Mouse (Mus musculus): ENCODE measurements around the gene Tctn1. TPM values are rescaled to one million over a fixed set of nuclear protein-coding genes. Genes with fewer than 3 reads are reported as not detected.

Tctn1 gene
- polyA plus RNA-seq, 1 experiment from 2014 or later: 6.1 TPM

DNA sequence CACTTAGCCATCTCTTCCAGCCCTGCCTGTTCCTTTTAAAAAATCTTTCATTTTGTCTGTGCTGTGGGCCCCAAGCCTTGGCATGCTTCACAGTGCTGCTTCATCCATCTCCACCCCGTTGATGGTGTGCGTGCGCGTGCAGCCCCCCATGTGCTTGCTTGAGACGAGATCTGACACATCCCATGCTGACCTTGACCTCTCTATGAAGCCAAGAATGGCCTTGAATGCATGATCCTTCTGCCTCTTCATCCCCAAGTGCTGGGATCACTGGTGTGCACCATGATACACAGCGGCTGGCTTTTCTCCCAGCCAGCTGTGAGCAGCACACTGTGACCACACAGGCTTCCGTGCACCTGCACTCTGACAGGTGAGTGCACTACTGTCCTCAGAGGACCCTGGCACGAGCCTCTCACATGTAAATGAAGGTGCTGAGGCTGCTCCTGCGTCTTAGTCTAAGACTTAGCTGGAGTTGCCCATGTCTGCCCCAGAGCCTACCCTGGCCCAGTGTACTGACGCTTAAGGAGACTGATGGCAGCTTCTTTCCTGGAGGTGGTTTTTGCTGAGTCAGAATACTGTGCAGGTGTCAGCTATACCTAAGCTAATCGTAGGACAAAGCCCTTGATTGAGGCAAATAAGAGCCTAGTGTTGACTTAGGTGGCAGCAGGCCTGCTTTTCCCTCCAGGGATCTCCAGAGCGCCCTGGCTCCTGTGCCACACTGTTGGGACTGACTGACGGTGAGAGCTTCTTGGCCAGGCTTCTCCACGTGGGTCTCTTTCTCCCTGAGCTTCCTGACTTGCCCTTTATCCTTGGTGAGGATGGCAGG lies 31.1 kb upstream of the Tctn1 start:
- Histone ChIP-seq H3K4me2 (no peak overlapping the region), H3K27me3 (replicated peaks) (no peaks in the 10 kb centered on the region), H3K9me3 (no peaks in the 10 kb centered on the region), H3K27ac (0 out of 2 replicates have a peak overlapping the region, but pooled peaks have one; percentile 21), H3K9ac (no peak overlapping the region), H3K36me3 (replicated peaks) (no peaks in the 10 kb centered on the region), H3K4me3 (no peak overlapping the region), H3K4me1 (peaks cover 37% of the 10 kb centered on the region)
- ATAC-seq (replicated peaks): no peak
- whole genome bisulfite sequencing: 65% methylated on average over 14 of the region's 14 CpGs

DNA sequence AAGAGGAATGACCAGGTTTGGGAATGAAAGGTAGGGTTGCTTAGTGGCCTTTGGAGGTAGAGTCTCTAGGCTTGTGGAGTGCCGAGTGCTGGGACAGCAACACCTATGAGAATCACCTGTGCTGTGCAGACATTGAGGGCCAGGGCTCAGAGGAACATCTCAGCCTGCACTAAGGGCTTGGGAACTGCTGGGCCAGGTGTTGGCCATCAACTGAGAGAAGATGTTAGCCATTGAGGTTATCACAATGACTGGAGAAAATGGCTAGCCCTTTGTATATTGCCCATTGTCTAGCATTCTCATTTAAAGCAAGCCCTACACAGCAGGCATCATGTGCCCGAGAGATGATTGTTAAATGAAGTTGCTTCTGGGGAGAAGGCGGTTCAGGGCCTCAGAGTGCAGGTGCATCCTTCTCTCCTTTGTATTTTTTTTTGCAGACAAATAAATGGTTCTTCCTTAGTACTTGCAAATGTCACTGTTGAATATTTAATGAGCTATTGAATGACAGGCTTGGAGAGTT lies 30.0 kb upstream of the Tctn1 start:
- Histone ChIP-seq H3K36me3 (replicated peaks) (no peaks in the 10 kb centered on the region), H3K4me1 (peaks cover 37% of the 10 kb centered on the region), H3K27ac (0 out of 2 replicates have a peak overlapping the region, but pooled peaks have one; percentile 21), H3K27me3 (replicated peaks) (no peaks in the 10 kb centered on the region), H3K9ac (no peak overlapping the region), H3K4me2 (no peak overlapping the region), H3K9me3 (no peaks in the 10 kb centered on the region), H3K4me3 (no peak overlapping the region)
- no peak for ATAC-seq (replicated peaks)
- 45% methylated on average over 3 of the region's 3 CpGs for WGBS

DNA sequence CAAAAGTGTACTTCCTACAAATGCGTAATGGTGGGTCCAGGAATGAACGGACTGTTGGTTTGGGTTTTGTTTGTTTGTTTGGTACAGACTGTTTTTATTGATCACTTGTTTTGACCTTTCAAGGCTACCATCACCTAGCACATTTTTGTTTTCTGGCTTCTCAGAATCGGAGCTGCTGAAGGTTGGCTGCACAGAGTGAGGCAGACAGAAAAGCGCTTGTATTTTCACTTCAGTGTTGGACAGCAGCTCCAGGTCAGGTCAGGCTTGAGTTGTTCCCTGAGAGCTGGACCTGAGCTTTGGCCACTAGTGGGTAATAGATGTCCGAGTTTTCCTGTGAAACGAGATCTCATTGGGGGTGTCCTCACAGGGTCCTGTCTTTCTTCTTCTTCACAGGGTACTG lies 28.9 kb upstream of the Tctn1 start:
- no peak for ATAC-seq (replicated peaks)
- Histone ChIP-seq H3K36me3 (replicated peaks) (no peaks in the 10 kb centered on the region), H3K4me1 (peaks cover 38% of the 10 kb centered on the region), H3K27me3 (replicated peaks) (no peaks in the 10 kb centered on the region), H3K4me2 (no peak overlapping the region), H3K9me3 (no peaks in the 10 kb centered on the region), H3K9ac (no peak overlapping the region), H3K4me3 (no peak overlapping the region), H3K27ac (no peak overlapping the region)
- 83% methylated on average over 6 of the region's 6 CpGs for WGBS

DNA sequence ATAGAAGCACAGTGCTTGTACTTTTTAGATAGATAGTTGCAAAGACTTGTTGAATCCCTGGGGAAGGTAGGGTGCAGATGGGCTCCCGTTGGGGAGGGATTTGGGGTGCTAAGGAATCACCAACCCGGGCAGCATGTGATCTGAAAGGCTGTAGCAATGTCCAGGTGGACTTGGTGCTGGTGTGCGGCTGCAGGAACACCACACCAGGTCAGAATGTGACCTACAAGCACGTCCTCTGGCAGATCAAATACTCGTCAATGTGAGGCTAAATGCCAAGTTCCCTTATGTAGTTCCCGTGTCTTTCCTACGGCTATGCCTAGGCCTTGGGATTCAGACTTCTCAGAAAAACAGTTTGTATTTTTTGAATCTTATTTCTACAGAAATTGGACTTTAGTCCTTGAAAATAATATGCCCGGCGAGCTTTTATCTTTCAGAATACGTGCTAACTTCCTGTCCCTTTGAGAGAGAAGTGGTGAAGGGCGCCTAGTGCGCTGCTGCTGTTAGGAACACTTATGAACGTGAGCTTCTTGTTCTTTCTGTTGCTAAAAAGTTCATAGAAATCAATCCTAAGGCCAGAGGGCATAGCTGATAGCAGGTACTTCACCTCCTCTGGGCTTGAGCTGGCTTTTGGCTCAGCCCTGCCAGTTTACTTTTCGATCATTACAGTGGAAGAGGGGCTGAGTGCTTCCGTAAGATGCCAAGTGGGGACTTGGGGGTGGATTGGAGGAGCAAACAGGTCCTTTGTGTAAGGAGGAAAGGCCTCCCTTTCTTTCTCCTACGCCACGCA lies 27.5 kb upstream of the Tctn1 start:
- 73% methylated on average over 17 of the region's 17 CpGs for WGBS
- Histone ChIP-seq H3K27ac (no peak overlapping the region), H3K4me2 (no peak overlapping the region), H3K27me3 (replicated peaks) (no peaks in the 10 kb centered on the region), H3K9ac (no peak overlapping the region), H3K36me3 (replicated peaks) (no peaks in the 10 kb centered on the region), H3K4me1 (peaks cover 44% of the 10 kb centered on the region), H3K4me3 (no peak overlapping the region), H3K9me3 (no peaks in the 10 kb centered on the region)
- no peak for ATAC-seq (replicated peaks)

DNA sequence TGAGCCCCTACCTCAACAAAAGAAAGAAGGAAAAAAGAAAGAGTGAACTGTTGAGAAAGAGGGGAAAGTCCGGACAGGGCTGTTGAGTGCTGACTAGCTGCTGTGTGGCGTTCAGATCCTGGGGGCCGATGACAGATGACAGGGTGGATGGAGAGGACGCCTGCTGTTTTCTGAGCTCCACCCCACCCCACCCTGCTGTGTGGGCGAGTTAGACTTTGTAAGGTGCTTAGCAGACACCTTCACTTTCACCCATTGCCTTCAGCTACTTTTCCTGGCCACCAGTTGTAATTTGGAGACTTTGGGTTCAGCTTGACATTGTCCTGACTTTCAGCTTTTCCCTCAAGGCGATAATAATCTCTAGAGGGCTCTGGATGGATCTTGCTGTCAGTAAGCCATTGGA lies 26.9 kb upstream of the Tctn1 start:
- no peaks in the 10 kb centered on the region for H3K36me3 ChIP-seq (replicated peaks)
- 60% methylated on average over 6 of the region's 6 CpGs for WGBS
- H3K9me3 ChIP-seq: no peaks in the 10 kb centered on the region
- H3K4me1 ChIP-seq: peaks cover 47% of the 10 kb centered on the region
- H3K27me3 ChIP-seq (replicated peaks): no peaks in the 10 kb centered on the region
- H3K4me3 ChIP-seq: no peak overlapping the region
- ATAC-seq (replicated peaks): no peak
- no peak overlapping the region for H3K27ac ChIP-seq
- H3K4me2 ChIP-seq: no peak overlapping the region
- H3K9ac ChIP-seq: no peak overlapping the region

DNA sequence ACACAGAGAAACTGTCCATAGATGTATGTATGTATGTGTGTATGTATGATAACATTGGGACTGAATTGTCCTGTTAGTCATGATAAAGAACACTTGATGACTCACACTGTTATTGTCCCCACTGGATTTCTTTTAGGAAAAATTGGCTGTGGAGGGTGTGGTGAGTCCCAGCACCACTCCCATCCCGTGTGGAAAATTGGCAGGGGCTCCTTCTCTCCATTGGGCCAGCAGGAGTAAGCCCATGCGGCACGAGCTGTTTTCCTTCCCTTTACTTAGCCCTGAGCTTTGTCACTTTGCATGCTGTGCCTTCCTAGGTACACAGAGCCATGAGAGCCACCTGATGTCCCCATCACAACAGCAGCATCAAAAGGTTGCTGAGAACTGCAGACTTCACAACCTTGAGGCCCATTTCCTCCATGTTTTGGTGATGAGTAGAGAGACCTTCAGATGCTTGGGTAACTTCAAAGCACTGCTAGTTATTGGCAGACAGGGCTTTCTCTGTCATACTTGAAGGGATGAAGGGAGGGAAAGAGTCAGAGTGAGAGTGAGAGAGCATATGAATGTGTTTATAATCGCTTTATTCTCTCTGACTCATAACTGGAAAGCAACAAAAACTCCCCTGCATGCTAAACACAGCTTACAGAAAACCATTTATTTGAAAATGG lies 24.0 kb upstream of the Tctn1 start:
- no peak overlapping the region for H3K4me2 ChIP-seq
- no peak overlapping the region for H3K4me3 ChIP-seq
- H3K9me3 ChIP-seq: no peaks in the 10 kb centered on the region
- H3K4me1 ChIP-seq: peaks cover 38% of the 10 kb centered on the region
- no peak for ATAC-seq (replicated peaks)
- H3K27me3 ChIP-seq (replicated peaks): no peaks in the 10 kb centered on the region
- no peak overlapping the region for H3K9ac ChIP-seq
- H3K36me3 ChIP-seq (replicated peaks): no peaks in the 10 kb centered on the region
- no peak overlapping the region for H3K27ac ChIP-seq
- WGBS: 94% methylated on average over 4 of the region's 4 CpGs

DNA sequence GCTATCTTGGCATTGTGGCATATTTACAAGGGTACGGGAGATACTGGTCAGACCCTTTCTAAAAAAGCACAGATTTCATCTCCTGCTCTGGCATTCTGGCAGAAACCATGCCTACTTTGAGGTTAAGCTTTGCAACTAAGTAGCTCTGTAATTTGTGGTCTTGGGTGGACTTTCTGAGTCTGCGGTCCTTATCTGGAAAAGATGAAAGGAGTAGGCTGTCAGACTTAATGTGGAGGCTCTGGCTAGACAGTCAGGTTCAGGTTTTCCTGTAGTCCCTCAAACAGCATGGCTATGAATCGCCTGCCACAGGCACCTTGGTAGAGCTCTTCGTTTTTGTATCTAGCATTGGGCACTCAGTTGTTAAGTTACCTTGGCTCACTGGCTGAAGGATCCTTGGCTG lies 22.8 kb upstream of the Tctn1 start:
- Histone ChIP-seq H3K36me3 (replicated peaks) (no peaks in the 10 kb centered on the region), H3K4me3 (no peak overlapping the region), H3K27me3 (replicated peaks) (no peaks in the 10 kb centered on the region), H3K27ac (no peak overlapping the region), H3K9me3 (no peaks in the 10 kb centered on the region), H3K9ac (no peak overlapping the region), H3K4me2 (no peak overlapping the region), H3K4me1 (peaks cover 33% of the 10 kb centered on the region)
- ATAC-seq (replicated peaks): no peak
- WGBS: 92% methylated on average over 4 of the region's 4 CpGs

DNA sequence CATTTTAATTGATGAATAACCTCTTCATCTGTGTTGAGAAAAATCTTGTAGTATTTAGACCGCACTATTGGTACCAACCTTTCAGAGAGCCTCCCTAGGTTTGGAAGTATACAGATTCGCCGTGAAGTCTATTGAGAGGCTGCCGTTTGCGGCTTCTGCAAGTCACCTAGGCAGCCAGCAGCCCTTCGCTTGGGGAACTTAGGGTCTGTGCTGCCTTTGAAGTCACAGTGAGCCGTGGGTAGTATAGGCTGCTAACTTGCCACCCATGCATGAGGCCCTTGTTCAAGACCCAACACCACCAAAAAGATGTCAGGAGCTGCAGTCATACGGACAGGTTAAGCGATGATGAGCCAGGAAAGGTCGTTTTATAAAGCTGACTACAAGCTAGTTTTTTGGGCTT lies 21.9 kb upstream of the Tctn1 start:
- Histone ChIP-seq H3K4me2 (peak overlapping the region; percentile 96), H3K9me3 (no peaks in the 10 kb centered on the region), H3K36me3 (replicated peaks) (no peaks in the 10 kb centered on the region), H3K4me3 (no peak overlapping the region), H3K27ac (no peak overlapping the region), H3K9ac (no peak overlapping the region), H3K27me3 (replicated peaks) (no peaks in the 10 kb centered on the region), H3K4me1 (peaks cover 28% of the 10 kb centered on the region)
- ATAC-seq (replicated peaks): no peak
- WGBS: 86% methylated on average over 10 of the region's 10 CpGs

DNA sequence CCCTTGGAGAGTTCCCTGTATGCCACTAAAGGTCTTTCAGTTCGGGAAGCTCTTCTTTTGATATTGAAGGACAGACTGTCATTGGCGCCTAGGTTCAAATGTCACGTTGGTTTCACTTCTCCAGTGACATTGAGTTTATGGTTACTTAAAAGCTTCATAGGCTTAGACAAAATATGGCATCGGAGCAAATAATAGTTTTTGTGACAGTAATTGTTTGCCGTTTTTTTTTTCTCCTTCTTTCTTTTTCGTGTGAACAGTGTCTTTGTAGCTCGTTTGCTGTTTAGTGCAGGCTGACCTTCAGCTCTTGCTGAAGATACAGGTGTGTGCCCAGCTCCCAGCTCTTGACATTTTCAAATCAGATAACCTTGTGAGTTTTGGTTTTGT lies 21.5 kb upstream of the Tctn1 start:
- Histone ChIP-seq H3K36me3 (replicated peaks) (no peaks in the 10 kb centered on the region), H3K4me1 (peaks cover 28% of the 10 kb centered on the region), H3K27ac (no peak overlapping the region), H3K27me3 (replicated peaks) (no peaks in the 10 kb centered on the region), H3K4me3 (peak overlapping the region; percentile 94), H3K9me3 (no peaks in the 10 kb centered on the region), H3K4me2 (peak overlapping the region; percentile 96), H3K9ac (peak overlapping the region; percentile 85; the same call in 1 of the 2 replicates)
- 57% methylated on average over 7 of the region's 7 CpGs for WGBS
- no peak for ATAC-seq (replicated peaks)

DNA sequence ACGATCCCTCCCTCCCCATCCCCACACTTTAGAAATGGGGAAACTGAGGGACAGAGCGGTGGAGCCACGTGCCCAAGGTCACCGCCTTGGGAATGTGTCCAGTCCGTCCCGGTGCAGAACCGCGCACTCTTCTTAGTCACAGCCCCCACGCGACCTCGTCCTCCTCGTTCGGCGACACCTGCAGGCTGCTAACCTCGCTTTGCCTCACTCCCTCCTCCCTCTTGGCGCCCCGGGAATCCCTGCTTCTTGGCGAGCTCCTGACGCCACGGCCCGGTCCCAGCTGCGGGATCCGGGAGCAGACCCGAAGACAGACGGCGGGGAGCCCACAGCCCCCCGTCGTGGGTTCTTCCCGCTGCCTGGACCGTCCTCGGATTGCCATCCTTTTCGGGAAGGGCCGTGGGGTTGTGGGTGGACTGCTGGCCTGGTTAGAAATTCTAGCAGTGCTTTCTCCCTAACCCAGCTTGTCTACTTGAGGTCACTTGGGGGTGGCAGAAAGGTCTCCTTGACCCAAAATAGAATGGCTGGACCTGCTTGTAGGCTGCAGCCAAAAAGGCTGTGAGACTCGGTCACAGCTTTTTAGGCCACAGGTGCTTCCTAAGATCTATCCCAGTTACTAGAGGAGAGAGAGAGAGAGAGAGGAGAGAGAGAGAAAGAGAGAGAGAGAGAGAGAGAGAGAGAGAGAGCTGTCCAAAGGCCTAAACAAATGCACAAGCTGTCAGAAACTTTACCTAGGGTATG lies 20.9 kb upstream of the Tctn1 start:
- no peak; the same call in 1 of the 2 replicates for ATAC-seq (replicated peaks)
- 1% methylated on average over 34 of the region's 34 CpGs for WGBS

DNA sequence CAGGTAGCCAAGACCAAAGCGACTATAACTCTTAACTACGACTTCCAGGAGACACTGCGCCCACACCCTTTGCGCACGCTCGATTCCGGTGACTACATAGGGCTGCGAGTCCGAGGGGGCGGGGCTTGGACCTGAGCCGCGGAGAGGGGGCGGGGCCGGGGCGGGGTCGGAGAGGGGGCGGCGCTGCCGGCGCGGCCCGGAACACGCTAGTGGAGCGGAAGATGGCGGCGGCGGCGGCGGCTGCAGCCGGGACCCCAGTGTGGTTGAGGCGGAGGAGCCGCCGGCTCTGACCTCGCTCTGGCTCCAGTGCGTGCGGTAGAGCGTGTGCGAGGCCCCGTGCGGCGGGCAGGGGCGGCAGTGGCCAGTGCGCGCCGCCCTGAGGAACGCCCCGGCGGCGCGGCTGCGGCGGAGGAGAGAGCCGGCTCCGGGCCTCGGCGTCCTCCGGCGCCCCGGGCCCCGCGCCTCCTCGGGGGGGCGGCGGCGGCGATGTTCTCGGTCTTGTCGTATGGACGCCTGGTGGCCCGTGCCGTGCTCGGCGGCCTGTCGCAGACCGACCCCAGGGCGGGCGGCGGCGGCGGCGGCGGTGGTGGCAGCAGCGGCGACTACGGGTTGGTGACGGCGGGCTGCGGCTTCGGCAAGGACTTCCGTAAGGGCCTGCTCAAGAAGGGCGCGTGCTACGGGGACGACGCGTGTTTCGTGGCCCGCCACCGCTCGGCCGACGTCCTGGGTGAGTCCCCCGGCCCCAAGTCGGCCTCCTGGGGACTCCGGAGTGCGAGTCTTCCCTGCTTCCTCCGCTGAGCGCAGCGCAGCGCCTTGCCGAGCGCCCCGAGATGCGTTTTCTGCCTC lies 20.1 kb upstream of the Tctn1 start, which contains the start of gene Pptc7:
TSS of gene Pptc7 (plus strand) at position 183 of the 846 bp plus-strand sequence.
- no peaks in the 10 kb centered on the region for H3K36me3 ChIP-seq (replicated peaks)
- H3K9me3 ChIP-seq: no peaks in the 10 kb centered on the region
- ATAC-seq (replicated peaks): peak; percentile 97
- H3K4me2 ChIP-seq: peak within 1 kb of the TSS; percentile 96
- no peaks in the 10 kb centered on the region for H3K27me3 ChIP-seq (replicated peaks)
- peaks cover 28% of the 10 kb centered on the region for H3K4me1 ChIP-seq
- under 1% methylated on average over 101 of the region's 114 CpGs for WGBS
- H3K9ac ChIP-seq: peak within 1 kb of the TSS; percentile 85
- peak within 1 kb of the TSS; percentile 94 for H3K4me3 ChIP-seq
- H3K27ac ChIP-seq: peak within 1 kb of the TSS; percentile 92

More for the DNA sequence above, 20.9 kb upstream of the Tctn1 start:
- Histone ChIP-seq H3K27me3 (replicated peaks) (no peaks in the 10 kb centered on the region), H3K4me1 (peaks cover 28% of the 10 kb centered on the region), H3K4me2 (peak overlapping the region; percentile 96), H3K9me3 (no peaks in the 10 kb centered on the region), H3K9ac (peak overlapping the region; percentile 85), H3K4me3 (peak overlapping the region; percentile 94), H3K27ac (peak overlapping the region; percentile 92), H3K36me3 (replicated peaks) (no peaks in the 10 kb centered on the region)

Measured in midbrain, embryonic 15.5 days (tissue).